Mouse (Mus musculus) liver, adult 2 months (tissue): ENCODE measurements around the gene Dmc1.

Source experiments
- CTCF ChIP-seq: fragments of 200-500 bp; IDR thresholded peaks from 2 replicates; pipeline ENCODE4 v1.5.1; 2011; ENCODE audit warnings: low read depth, low read length, control low read depth
- POLR2A ChIP-seq: fragments of 200-500 bp; IDR thresholded peaks from 2 replicates; pipeline ENCODE4 v1.6.1; 2011; ENCODE audit warnings: low read length, control low read depth; ENCODE audit not compliant: insufficient read depth; ENCODE audit errors: extremely low read depth

DNA sequence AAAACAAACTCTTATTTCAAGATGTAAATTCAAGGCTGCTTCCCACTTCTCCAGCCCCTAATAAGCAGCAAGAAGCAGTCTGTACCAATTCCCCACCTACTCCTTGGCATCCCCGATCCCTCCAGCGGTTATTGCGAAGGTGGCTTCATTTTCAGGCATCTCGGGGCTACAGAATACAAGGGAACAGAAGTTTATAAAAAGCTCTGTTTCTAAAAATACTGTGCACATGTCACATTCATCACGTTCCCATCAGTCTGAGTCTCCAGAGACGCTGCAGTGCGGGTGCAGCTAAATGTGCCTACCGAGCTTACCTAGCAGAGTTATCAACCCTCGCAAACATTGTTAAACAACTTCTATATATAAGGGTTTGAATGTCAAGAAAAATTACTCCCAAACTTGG lies 42.5 kb downstream of the Dmc1 start:
- TF ChIP-seq POLR2A (no peak), CTCF (no peak)
